Mouse (Mus musculus): ENCODE results near the gene RPS10-NUDT3.

DNA sequence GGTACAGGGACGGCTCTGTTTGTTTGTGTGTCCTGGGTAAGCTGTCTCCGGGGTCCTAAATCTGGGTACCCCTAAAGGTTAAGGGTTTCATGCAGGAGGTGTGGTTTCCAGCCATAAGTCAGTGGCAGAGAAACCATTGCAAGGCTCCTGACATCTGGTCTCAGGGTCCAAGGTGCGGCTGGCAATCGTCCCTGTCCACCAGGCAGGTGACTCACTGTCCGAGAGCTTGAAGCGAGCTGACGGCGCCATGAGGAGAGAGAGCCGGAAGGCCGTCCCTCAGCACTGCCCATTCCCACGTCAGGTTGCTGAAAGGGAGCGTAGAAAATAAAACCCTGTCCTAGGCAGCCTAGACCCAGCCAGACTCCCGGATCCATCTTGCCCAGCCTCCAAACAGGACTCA is 15.6 kb upstream of the RPS10-NUDT3 start:
- TF ChIP-seq POLR2A (IDR thresholded peaks at IDR 0.05; ENCODE audit: extremely low read depth, insufficient read depth, low read length) (no peak), CTCF (IDR thresholded peaks at IDR 0.05; ENCODE audit: low read depth, low read length) (no peak)
